Mouse (Mus musculus): Measurements from ENCODE around the gene Spata3.

The Spata3 gene

DNA sequence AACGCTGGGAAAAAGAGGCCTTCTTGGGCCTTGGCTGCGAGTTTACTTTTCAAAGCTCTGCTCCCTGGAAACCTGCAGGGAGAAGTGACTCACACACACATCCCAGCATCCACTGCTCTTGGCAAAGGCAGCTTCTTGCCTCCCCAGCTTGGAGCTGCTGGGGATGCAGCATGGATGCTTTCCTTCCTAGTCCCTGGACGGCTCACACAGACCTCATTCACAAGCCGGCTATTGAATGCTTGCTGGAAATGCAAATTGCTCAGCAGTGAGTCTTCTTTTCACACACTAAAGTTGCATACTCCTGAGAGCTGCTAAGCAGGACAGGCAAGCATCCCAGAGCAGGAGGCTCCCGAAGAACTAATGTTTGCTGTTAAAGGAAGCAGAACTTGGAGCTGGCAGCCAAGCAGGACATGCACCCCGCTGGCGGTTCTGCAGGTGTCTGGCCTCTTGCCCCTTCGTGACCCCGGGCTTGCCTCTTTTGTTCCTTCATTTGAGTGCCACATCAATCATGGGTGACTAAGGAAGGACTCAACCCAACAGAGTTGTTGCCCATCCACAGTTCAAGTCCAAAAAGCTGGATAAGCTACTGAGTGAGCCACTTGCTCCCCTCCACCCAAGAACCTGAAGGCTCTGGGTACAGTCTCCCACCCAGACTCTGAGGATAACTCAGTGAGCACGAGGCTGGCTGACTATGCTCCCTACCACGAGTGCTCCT, 15.8 kb downstream of the Spata3 start:
- no peak for DNase-seq (ENCODE audit: low read depth in 2 of 2, low spot score in 2 of 2)

GRCm38 (mm10) chr1:86038191-86038951, 21.8 kb downstream of the Spata3 start:
- no peak for DNase-seq (ENCODE audit: low read depth in 2 of 2, low spot score in 2 of 2)

- no peak for DNase-seq (ENCODE audit: low read depth in 2 of 2, low spot score in 2 of 2)
Observed at GRCm38 (mm10) chr1:86040131-86040530, 23.5 kb downstream of the Spata3 start.

DNA sequence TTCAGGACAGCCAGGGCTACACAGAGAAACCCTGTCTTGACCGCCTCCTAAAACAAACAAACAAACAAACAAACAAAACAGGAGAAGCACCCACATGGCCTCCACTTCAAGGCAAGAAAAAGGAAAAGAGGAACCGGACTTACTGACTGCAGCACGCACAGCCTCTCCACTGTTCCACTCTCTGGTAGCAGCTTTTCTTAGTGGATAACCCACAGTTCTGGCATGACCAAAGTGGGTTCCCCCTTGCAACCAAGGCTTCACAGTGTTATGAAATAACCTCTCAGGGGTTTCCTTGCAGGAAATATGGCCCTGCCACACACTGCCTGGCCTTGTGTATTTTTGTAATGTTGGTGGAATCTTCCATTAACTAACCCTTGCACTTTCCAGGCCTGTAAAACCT, 24.2 kb downstream of the Spata3 start:
- no peak for DNase-seq (ENCODE audit: low read depth in 2 of 2, low spot score in 2 of 2)

GRCm38 (mm10) chr1:86045056-86045455, 28.4 kb downstream of the Spata3 start:
- no peak for DNase-seq (ENCODE audit: low read depth in 2 of 2, low spot score in 2 of 2)

DNA sequence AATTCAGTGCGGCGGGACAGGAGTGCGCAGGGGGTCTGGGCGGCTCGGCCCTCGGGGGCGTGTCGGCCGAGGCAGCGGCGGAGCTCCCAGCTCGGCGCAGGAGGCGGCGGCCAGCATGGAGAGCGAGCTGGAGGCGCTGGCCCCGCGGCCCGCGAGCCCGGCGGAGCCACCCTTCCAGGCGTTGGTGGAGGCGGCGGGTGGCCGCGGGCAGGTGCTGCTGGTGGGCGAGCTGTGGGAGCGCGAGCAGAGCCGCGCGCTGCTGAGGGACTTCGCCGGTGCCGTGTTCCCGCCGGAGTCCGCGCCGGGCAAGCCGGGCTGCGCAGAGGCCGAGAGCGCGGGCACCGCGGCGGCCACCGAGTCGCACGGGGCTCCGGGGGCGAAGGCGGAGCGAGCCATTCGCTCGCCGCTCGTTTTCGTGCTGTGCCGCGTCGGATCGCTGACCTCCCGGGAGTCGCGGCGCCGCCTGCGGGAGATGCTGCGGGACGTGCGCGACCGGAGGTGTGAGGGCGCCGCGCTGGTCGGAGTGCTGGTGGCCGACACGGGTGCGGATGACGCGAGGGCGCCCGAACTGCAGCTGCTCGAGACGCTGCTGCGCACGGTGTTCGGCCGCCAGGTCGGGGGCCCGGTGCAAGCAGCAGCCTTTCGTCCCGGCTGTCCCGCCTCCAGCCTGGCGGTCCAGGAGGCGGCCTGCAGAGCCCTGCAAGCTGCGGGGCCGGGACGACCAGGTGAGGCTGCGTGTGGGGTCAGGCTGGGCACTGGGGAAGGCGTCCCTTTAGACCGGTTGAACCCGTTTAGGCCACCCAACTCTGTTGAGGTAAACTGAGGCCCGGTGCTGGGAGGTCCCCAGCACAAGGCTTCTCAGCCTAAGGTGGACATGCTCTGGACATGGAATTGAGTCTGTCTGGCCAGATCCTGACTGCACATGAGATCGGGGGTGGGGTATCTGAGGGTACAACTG, 29.5 kb downstream of the Spata3 start, which contains the start of gene 2810459M11Rik:
Gene 2810459M11Rik, plus strand, starts transcription at position 16 of the 958 bp plus-strand sequence.
- DNase-seq (ENCODE audit: low read depth in 2 of 2, low spot score in 2 of 2) = no peak

DNA sequence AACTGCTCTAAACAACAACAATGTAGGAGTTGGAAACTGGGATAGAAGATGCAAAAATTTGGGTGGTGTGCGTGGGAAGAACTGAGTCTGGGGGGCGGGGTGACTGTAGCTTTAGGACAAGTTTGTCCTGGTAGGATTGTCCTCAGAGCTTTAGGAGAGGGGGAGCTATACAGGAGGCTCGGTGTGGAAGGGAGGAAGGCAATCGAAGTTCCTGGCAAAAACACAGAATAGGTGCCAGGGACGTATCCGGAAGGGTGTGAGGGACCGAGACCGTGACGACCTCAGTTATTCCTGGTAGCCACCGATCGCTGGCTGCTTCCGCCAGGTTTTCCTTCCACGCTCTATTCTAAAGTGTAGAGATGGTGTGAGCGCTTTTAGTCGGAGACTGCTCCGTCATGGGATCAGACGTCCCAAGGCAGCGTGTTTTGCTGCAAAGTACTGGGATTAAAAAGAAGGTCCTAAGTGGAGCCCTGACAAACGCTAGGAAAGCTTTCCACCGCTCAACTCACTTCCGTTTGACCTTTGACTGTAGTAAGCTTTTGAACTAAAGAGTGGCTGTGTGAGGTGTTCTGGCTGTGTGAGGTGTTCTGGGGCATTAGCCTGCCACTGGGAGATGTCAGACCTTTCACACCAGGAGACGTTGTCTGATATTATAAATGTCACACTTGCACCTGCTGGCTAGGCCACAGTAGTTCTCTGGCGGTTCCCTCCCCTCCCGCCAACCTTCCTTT, 30.4 kb downstream of the Spata3 start:
- no peak for DNase-seq (ENCODE audit: low read depth in 2 of 2, low spot score in 2 of 2)

GRCm38 (mm10) chr1:86048231-86048630, 31.6 kb downstream of the Spata3 start:
- no peak for DNase-seq (ENCODE audit: low read depth in 2 of 2, low spot score in 2 of 2)

- no peak for DNase-seq (ENCODE audit: low read depth in 2 of 2, low spot score in 2 of 2)
Observed at GRCm38 (mm10) chr1:86048744-86049143, 32.1 kb downstream of the Spata3 start.

- no peak for DNase-seq (ENCODE audit: low read depth in 2 of 2, low spot score in 2 of 2)
Observed at GRCm38 (mm10) chr1:86053198-86053921, 36.7 kb downstream of the Spata3 start.

- no peak for DNase-seq (ENCODE audit: low read depth in 2 of 2, low spot score in 2 of 2)
Observed at GRCm38 (mm10) chr1:86054943-86055342, 38.3 kb downstream of the Spata3 start.

DNA sequence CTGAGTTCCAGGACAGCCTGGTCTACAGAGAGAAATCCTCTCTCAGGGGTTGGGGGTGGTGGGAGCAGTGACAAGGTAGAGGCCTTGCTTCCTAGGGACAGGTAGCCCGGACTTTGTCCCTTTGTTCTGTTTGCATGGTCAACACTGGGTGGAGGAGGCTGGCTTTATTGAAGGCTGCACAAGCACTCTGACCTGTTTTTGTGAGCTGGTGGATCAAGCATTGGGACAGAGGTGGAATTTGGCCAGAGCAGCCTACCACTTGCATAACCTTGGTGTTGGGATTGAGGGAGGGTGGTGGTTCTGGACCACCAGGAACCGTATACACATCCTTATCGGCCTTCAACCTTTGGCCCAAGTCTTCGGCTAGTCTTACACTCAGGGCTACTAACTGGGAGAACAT, 39.7 kb downstream of the Spata3 start:
- no peak for DNase-seq (ENCODE audit: low read depth in 2 of 2, low spot score in 2 of 2)

DNA sequence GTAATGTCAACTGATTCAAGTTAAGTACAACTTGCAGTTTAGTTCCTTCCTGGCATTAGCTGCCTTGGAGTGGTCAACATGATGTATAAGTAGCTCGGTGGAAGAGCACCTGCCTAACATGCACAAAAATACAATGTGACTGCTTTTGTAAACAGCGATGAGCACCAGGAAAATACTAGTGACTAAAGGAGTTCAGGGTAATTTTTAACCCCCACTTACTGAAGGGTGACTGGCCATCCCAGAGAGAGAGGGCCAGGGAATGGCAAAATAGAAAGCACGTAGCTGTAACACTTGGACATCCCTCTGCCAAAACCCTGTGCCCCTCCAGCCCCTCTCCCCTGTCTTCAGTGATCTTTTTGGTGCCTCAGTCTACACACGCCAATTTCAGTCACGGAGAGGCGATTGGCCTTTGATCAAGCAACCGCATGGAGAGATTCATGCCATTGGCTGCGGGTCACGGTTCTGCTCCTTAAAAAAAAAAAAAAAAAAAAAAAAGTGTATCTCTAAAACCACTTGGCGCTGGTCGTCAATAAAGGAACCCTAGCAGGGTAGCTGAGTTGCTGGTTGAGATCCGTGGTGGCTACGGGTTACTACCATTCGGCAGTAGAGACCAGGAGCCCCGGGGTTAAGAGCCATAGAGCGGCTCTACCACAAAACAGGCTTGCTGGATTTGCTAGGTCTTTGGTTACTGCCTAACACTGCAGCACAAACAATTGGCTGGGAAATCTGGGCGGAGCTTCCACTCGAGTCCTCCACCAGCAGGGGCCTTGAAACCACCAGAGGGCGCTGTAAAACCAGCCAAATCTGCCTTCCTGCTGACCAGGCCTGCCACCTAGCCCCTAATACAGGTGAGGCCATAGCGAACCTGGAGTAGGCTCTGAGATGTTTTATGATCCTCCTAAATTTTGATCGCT, 42.5 kb downstream of the Spata3 start:
- DNase-seq (ENCODE audit: low read depth in 2 of 2, low spot score in 2 of 2) = peak; percentile 90 to 91

DNA sequence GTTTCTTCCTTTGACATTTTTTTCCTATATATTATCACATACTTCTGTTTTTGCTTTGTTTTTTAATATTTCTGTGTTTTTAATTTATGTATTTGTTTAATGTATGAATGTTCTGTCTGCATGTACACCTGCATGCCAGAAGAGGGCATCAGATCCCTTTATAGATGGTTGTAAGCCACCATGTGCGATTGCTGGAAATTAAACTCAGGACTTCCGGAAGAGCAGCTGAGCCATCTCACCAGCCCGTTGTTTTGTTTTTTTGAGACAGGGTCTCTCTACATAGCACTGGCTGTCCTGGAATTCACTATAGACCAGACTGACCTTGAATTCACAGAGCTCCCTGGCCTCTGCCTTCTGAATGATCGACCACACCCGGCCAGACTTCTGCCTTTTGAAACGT, 45.9 kb downstream of the Spata3 start:
- DNase-seq (ENCODE audit: low read depth in 2 of 2, low spot score in 2 of 2) = no peak

GRCm38 (mm10) chr1:86064271-86064991, 47.8 kb downstream of the Spata3 start, which contains the start of gene Psmd1:
TSS of gene Psmd1 (plus strand) at chr1:86064387.
- DNase-seq (ENCODE audit: low read depth in 2 of 2, low spot score in 2 of 2) = peak; percentile 89 to 94

- DNase-seq (ENCODE audit: low read depth in 2 of 2, low spot score in 2 of 2) = no peak
Observed at GRCm38 (mm10) chr1:86076565-86076964, 59.9 kb downstream of the Spata3 start.
